ENCODE assay signal across 11 mouse cellular contexts in genomic region chr19:27328166-27328565, GRCm38 (mm10). TPM values are rescaled to one million over a fixed set of nuclear protein-coding genes. Genes with fewer than 3 reads are reported as not detected.
"Had no signal": no experiment of that assay in that cellular context is flagged by ENCODE, and none has a peak within 500 bp of the region (broad histone marks: within the 10 kb centered on the region; RNA-seq: fewer than 3 reads in every experiment).

No protein-coding gene starts in this region.

- H3K9me3 ChIP-seq: limb, embryonic 13.5 days; midbrain, embryonic 13.5 days; neural tube, embryonic 12.5 days had no signal

- ATAC-seq: midbrain, embryonic 13.5 days had no signal

- H3K4me3 ChIP-seq: layer of hippocampus, adult 2 months; limb, embryonic 13.5 days; midbrain, embryonic 13.5 days; myocyte; neural tube, embryonic 12.5 days had no signal

- DNase-seq: kidney, adult 8-10 months; kidney, postnatal 4 days; thymus, adult 18-20 months; thymus, postnatal 14 days had no signal

- H3K27ac ChIP-seq: layer of hippocampus, adult 2 months; limb, embryonic 13.5 days; liver, embryonic 14.5 days; midbrain, embryonic 13.5 days; neural tube, embryonic 12.5 days had no signal

- H3K36me3 ChIP-seq: limb, embryonic 13.5 days; midbrain, embryonic 13.5 days; neural tube, embryonic 12.5 days had no signal

- H3K4me2 ChIP-seq: limb, embryonic 13.5 days; lung, embryonic 14.5 days; midbrain, embryonic 13.5 days; neural tube, embryonic 12.5 days had no signal

- H3K4me1 ChIP-seq: midbrain, embryonic 13.5 days; neural tube, embryonic 12.5 days had no signal

- H3K9ac ChIP-seq: limb, embryonic 13.5 days; liver, embryonic 14.5 days; lung, embryonic 14.5 days; midbrain, embryonic 13.5 days; neural tube, embryonic 12.5 days had no signal

- H3K27me3 ChIP-seq: limb, embryonic 13.5 days; midbrain, embryonic 13.5 days; neural tube, embryonic 12.5 days had no signal

RNA-seq across cellular contexts. Expression of gene Kcnv2, which starts 5.8 kb away (rescaled TPM):
- polyA plus RNA-seq: liver, embryonic 14.5 days; lung, embryonic 14.5 days; midbrain, embryonic 13.5 days; myocyte had no signal
